Mouse (Mus musculus): Measurements from ENCODE around the gene Sh3bp1. TPM values are rescaled to one million over a fixed set of nuclear protein-coding genes. Genes with fewer than 3 reads are reported as not detected.

The Sh3bp1 gene
- total and polyA plus RNA-seq, 3 experiments, result 21.0 to 80.2 TPM; not detected in 1

DNA sequence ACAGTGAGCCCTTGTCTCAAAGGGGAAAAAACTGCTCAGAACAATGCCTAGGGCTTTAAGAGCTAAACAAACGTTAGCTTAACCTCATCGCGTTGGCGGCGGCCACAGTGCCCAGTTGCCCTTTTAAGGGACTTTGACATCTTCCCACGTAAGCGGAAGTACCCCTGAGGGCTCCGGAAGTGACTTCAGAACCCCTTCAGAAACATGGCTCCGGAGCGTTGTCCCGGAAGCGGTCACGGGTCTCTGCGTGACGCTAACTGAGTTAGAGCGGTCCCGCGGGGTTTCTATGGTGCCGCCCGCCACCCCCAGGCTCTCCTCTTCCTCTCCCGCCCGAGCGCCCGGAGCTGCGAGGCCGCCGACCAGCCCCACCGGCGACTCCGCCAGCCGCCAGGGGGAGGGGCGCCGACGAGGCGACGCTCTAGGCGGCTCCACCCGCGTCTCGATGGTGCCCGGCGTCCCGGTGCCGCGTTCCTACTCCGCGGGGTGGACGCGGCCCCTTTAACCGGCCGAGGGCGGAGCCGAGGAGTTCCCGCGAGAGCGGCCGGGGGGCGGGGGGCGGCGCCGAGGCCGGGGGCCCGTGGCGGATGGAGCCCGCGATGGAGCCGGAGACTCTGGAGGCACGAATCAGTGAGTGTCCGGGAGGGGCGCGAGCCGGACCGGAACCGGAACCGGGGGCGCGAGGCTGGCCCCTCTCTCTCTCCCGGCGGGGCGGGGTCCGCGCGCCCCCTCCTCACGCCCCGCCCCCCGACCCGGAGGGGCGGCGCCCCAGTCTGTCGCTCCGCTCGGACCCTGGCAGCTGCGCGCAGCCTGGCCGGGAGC is 22.4 kb upstream of the Sh3bp1 start, which contains the start of gene Gga1 (continued):
- TF ChIP-seq NELFE (IDR thresholded peaks at IDR 0.05; ENCODE audit: low read depth, low read length) (peak; percentile 55), CHD1 (IDR thresholded peaks at IDR 0.05; ENCODE audit: low read depth, low read length) (no peak), USF1 (IDR thresholded peaks at IDR 0.05; ENCODE audit: low read depth, low read length) (no peak), MAX (IDR thresholded peaks at IDR 0.05; ENCODE audit: low read length) (0 out of 2 replicates have a peak, but pooled peaks have one; percentile 0)

GRCm38 (mm10) chr15:78877810-78878390 is 21.7 kb upstream of the Sh3bp1 start:
- peak overlapping the region; percentile 41 for H3K27ac ChIP-seq (ENCODE audit: control insufficient read depth, low read depth, low read length)
- H3K4me3 ChIP-seq (ENCODE audit: control insufficient read depth in 1 of 2, insufficient read depth in 1 of 2, low read depth in 2 of 2, low read length in 2 of 2), result peak overlapping the region; percentile 62 to 70
- H3K79me2 ChIP-seq (ENCODE audit: control insufficient read depth, insufficient read depth, low read length, poor library complexity), result peaks cover 9% of the 10 kb centered on the region
- H3K9me3 ChIP-seq (replicated peaks; ENCODE audit: insufficient read depth, low read length), result no peaks in the 10 kb centered on the region
- H3K4me1 ChIP-seq (ENCODE audit: control insufficient read depth in 1 of 2, insufficient read depth in 2 of 2, low read length in 2 of 2), result peaks cover 0 to 6% of the 10 kb centered on the region in 2 experiments; a peak in 2 of 4 replicates
- H3K36me3 ChIP-seq (ENCODE audit: control insufficient read depth in 1 of 2, insufficient read depth in 2 of 2, low read length in 2 of 2), result peaks cover 0 to 8% of the 10 kb centered on the region in 2 experiments; a peak in 2 of 4 replicates
- peak overlapping the region; percentile 92 for H3K9ac ChIP-seq (ENCODE audit: control insufficient read depth, low read depth, low read length, poor library complexity, severe bottlenecking)
- H3K27me3 ChIP-seq (ENCODE audit: control insufficient read depth in 1 of 2, insufficient read depth in 2 of 2, low read length in 2 of 2), result no peaks in the 10 kb centered on the region
- DNase-seq (ENCODE audit: low read depth, low spot score), result peak; percentile 49
- TF ChIP-seq ELF1 (IDR thresholded peaks at IDR 0.05; ENCODE audit: low read depth, low read length) (no peak), NRF1 (IDR thresholded peaks at IDR 0.05; ENCODE audit: insufficient read depth, low read depth, low read length, poor library complexity, severe bottlenecking) (no peak), MYB (IDR thresholded peaks at IDR 0.05; ENCODE audit: low read depth, low read length) (no peak), POLR2AphosphoS5 (IDR thresholded peaks at IDR 0.05; ENCODE audit: borderline replicate concordance, low read depth, low read length) (no peak), ZMIZ1 (IDR thresholded peaks at IDR 0.05; ENCODE audit: low read depth, low read length) (no peak), UBTF (IDR thresholded peaks at IDR 0.05; ENCODE audit: borderline replicate concordance, insufficient read depth, low read depth, low read length) (no peak), TCF12 (IDR thresholded peaks at IDR 0.05; ENCODE audit: low read depth, low read length) (no peak), HCFC1 (IDR thresholded peaks at IDR 0.05; ENCODE audit: low read depth, low read length) (no peak), ZKSCAN1 (IDR thresholded peaks at IDR 0.05; ENCODE audit: low read depth, low read length) (no peak), USF1 (IDR thresholded peaks at IDR 0.05; ENCODE audit: low read depth, low read length) (no peak), GATA1 (IDR thresholded peaks at IDR 0.05; ENCODE audit: low read depth, low read length) (no peak), TBP (IDR thresholded peaks at IDR 0.05; ENCODE audit: low read depth, low read length) (no peak), RAD21 (IDR thresholded peaks at IDR 0.05; ENCODE audit: low read depth, low read length) (no peak), CTCF (IDR thresholded peaks at IDR 0.05 in 2 of 3, conservative IDR thresholded peaks at IDR 0.05 in 1 of 3; ENCODE audit: control insufficient read depth in 1 of 3, insufficient read depth in 1 of 3, low read depth in 2 of 3, low read length in 3 of 3, poor library complexity in 1 of 3, severe bottlenecking in 1 of 3) (no peak), JUND (IDR thresholded peaks at IDR 0.05; ENCODE audit: low read depth, low read length) (no peak), BHLHE40 (IDR thresholded peaks at IDR 0.05; ENCODE audit: borderline replicate concordance, low read depth, low read length) (no peak), MAZ (IDR thresholded peaks at IDR 0.05; ENCODE audit: low read depth, low read length) (no peak), SMC3 (IDR thresholded peaks at IDR 0.05; ENCODE audit: low read depth, low read length) (no peak), MXI1 (IDR thresholded peaks at IDR 0.05; ENCODE audit: low read depth, low read length) (no peak), SIN3A (IDR thresholded peaks at IDR 0.05; ENCODE audit: low read length) (no peak)
